Mouse (Mus musculus) hindbrain, embryonic 12.5 days (tissue): ENCODE data around the gene Hyal4. TPM values are rescaled to one million over a fixed set of nuclear protein-coding genes. Genes with fewer than 3 reads are reported as not detected.

ENCODE experiments used
- ATAC-seq: fragments of 200-750 bp; cut with Nextera tagmentation; 2 replicates; pipeline ENCODE4 v1.8.0; 2017; ENCODE audit warnings: moderate TSS enrichment; ENCODE audit not compliant: low FRiP score
- H3K27ac ChIP-seq: fragments of 300-500 bp; sonication (generic); 2 replicates; pipeline ENCODE4 v1.5.1; 2016; ENCODE audit warnings: mild to moderate bottlenecking
- H3K27me3 ChIP-seq: fragments of 300-500 bp; sonication (generic); 2 replicates; pipeline ENCODE4 v1.6.1; 2016; ENCODE audit warnings: mild to moderate bottlenecking
- H3K36me3 ChIP-seq: fragments of 300-500 bp; sonication (generic); 2 replicates; pipeline ENCODE4 v1.6.1; 2016; ENCODE audit warnings: mild to moderate bottlenecking
- H3K4me1 ChIP-seq: fragments of 300-500 bp; sonication (generic); 2 replicates; pipeline ENCODE4 v1.6.1; 2016
- H3K4me2 ChIP-seq: fragments of 300-500 bp; sonication (generic); replicated peaks from 2 replicates; pipeline ENCODE4 v1.6.1; 2016; ENCODE audit warnings: mild to moderate bottlenecking
- H3K4me3 ChIP-seq: fragments of 300-500 bp; sonication (generic); 2 replicates; pipeline ENCODE4 v1.5.1; 2016; ENCODE audit warnings: mild to moderate bottlenecking
- H3K9ac ChIP-seq: fragments of 300-500 bp; sonication (generic); 2 replicates; pipeline ENCODE4 v1.6.1; 2016; ENCODE audit warnings: mild to moderate bottlenecking, moderate library complexity
- H3K9me3 ChIP-seq: fragments of 300-500 bp; sonication (generic); replicated peaks from 2 replicates; pipeline ENCODE4 v1.6.1; 2016; ENCODE audit warnings: mild to moderate bottlenecking
- WGBS: fragments of 180-500 bp; shearing (Covaris S2); methylation state at CpG from one replicate; pipeline ENCODE4 v1.1.7; 2016; 5-methylcytosine and 5-hydroxymethylcytosine counted together
- polyA plus RNA-seq: library from polyadenylated mRNA; unstranded; fragments of >200 nt; fragmentation: Nextera tagmentation; extraction: Ambion mirVana; gene quantifications from 2 replicates; pipeline ENCODE4 v1.2.1, GENCODE M21; 2016

Gene Hyal4
- not detected in 2 replicates for polyA plus RNA-seq

DNA sequence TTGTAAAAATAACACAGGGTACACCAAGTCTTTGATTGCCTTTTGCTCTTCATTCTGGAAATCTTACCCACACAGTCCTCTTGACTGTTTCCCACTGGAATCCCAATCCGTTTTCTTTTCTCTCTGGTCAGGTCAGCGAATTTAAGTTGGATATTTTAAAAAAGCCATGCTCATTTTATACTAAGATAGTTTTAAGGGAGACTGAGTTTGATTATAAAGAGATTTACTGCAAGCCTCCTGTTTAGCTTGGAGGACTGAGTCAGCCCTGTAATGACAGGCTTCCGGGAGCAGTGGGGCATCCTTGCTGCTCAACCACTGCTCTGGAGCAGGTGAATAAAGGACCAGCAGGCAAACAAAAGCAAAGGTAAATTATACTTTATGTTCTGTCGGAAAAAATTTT, at the start of gene Hyal4:
Gene Hyal4, plus strand, starts transcription at position 301 of the 400 bp plus-strand sequence.
- no peaks in the 10 kb centered on the region for H3K27me3 ChIP-seq
- 84% methylated on average over 4 of the region's 4 CpGs for WGBS
- no peak within 1 kb of the TSS for H3K4me3 ChIP-seq
- H3K27ac ChIP-seq = no peak within 1 kb of the TSS
- no peaks in the 10 kb centered on the region for H3K4me1 ChIP-seq
- no peaks in the 10 kb centered on the region for H3K9me3 ChIP-seq
- ATAC-seq = no peak
- H3K9ac ChIP-seq = no peak within 1 kb of the TSS
- no peak within 1 kb of the TSS for H3K4me2 ChIP-seq
- H3K36me3 ChIP-seq = no peaks in the 10 kb centered on the region

DNA sequence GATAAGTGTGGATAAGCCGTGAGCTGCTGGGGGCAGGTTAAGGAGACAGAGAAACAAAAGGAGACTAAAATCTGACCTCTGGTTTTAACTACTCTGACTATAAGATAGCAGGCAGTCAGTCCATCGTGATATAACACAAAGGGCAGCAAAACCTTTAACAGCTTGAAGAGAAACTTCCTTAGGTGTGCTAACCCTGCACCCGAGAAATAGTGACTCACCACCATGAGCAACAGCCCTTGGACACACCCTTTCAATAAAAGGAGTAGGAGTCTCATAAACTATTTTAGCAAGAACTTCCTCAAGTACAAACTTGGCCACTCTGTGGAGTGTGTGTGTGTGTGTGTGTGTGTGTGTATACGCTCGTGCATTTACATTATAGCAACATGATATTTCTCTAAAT, 41.0 kb upstream of the Hyal4 start:
- no peak overlapping the region for H3K4me3 ChIP-seq
- H3K27me3 ChIP-seq = no peaks in the 10 kb centered on the region
- no peaks in the 10 kb centered on the region for H3K36me3 ChIP-seq
- H3K4me1 ChIP-seq = no peaks in the 10 kb centered on the region
- no peak overlapping the region for H3K27ac ChIP-seq
- no peaks in the 10 kb centered on the region for H3K9me3 ChIP-seq
- no peak for ATAC-seq
- WGBS = 89% methylated on average over 5 of the region's 5 CpGs
- H3K9ac ChIP-seq = no peak overlapping the region
- H3K4me2 ChIP-seq = no peak overlapping the region

DNA sequence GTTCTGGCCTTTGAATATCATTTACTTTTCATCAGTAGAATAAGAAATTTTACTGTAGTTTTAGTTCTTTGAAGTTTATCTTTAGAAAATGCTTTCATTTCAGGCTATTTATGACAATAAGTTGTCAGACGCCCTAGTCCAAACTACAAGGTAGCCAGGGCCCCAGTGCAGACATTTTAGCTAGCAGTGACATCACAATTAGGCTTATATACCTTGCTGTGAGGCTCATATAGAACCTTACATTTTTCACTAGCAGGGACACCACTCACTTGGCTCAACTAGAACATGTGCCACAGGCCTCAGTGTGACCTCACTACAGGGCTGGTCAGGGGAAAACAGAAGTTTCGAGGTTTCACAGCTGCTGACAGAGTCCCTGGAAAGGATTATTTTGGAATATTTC, 40.6 kb upstream of the Hyal4 start:
- no peaks in the 10 kb centered on the region for H3K36me3 ChIP-seq
- H3K9ac ChIP-seq = no peak overlapping the region
- no peak overlapping the region for H3K4me3 ChIP-seq
- H3K4me2 ChIP-seq = no peak overlapping the region
- H3K4me1 ChIP-seq = no peaks in the 10 kb centered on the region
- no peak for ATAC-seq
- H3K9me3 ChIP-seq = no peaks in the 10 kb centered on the region
- no peaks in the 10 kb centered on the region for H3K27me3 ChIP-seq
- H3K27ac ChIP-seq = no peak overlapping the region
- WGBS = 83% methylated on average over 2 of the region's 2 CpGs

DNA sequence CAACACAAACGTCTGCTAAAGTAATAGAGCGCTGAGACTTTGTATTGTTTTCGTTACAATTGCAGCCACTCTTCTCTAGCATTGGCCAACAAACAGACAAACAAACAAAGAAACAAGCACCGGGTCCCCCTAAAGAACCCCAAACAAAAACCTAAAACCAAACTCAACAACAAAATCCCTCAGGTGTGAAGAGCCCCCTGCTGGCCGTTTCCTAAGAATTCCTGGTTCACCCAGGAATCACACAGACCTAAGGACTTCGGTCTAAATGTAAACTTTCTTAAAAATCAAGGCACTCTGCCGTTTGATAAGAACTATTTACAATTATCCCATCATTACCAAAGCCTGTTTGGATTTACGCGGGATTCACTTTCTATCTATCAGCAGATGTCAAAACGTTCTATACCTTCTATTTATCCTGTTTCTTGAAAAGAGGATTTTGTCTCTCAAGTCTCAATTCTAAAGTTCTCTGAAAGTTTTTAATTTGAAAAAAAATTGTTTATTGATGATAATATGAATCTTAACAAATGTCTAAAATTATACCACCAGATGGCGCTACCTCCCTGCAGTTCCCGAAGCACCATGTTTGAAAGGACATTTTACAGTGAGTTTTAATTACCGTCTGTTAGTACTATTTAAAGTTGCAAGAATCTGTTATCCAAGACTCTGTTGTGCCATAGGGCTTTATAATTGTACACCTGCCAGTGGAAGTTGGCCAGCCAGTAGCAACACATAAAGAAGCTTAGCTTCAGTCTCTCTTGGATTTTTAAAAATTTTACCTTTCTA, 26.6 kb upstream of the Hyal4 start:
- H3K9ac ChIP-seq = no peak overlapping the region
- no peak overlapping the region for H3K27ac ChIP-seq
- ATAC-seq = no peak
- H3K4me1 ChIP-seq = no peaks in the 10 kb centered on the region
- H3K36me3 ChIP-seq = no peaks in the 10 kb centered on the region
- 35% methylated on average over 13 of the region's 13 CpGs for WGBS
- no peaks in the 10 kb centered on the region for H3K9me3 ChIP-seq
- H3K4me2 ChIP-seq = no peak overlapping the region
- no peak overlapping the region for H3K4me3 ChIP-seq
- no peaks in the 10 kb centered on the region for H3K27me3 ChIP-seq

DNA sequence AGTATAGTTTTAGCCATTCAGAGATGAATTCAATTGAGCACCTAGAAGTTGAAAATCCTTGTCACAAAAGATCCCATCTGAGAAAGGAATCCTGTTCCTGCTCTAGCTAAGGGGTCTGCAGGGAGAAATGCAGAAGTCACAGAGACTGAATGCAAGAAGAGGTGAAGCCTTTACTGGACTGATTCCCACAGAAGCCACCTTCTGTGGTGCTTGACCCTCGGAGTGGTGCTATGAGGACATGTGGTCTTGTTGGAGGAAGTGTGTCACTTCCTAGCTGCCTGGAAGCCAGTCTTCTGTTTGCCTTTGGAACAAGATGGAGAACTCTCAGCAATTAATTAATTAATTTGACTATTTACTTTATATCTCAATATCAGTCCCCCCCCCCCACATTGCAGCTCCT, 20.0 kb upstream of the Hyal4 start:
- ATAC-seq = no peak
- Histone ChIP-seq H3K4me3 (no peak overlapping the region), H3K4me1 (no peaks in the 10 kb centered on the region), H3K9ac (no peak overlapping the region), H3K9me3 (no peaks in the 10 kb centered on the region), H3K27ac (no peak overlapping the region), H3K27me3 (no peaks in the 10 kb centered on the region), H3K4me2 (no peak overlapping the region), H3K36me3 (no peaks in the 10 kb centered on the region)
- 78% methylated on average over 1 of the region's 1 CpGs for WGBS

DNA sequence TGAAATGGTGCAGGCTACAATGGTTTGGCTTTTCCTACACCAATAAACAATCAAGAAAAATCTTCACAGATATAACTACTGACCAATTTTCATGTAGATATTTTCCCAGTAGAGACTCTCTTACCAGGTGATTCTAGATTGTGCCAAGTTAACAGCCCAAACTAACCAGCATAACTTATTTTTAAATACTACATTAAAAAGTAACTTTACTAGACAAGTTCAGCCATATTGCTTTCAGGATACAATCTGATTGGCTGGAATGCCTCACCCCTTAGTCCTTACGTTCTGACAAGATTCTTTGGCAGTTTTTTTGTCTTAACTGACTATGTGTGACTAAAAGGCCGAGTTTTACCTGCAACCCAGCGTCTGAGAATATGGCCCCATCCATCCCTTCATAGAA, 15.2 kb upstream of the Hyal4 start, which contains the start of gene Hyal6:
Gene Hyal6, plus strand, starts transcription at position 301 of the 400 bp plus-strand sequence.
- WGBS = 84% methylated on average over 3 of the region's 3 CpGs
- Histone ChIP-seq H3K9ac (no peak within 1 kb of the TSS), H3K36me3 (no peaks in the 10 kb centered on the region), H3K27me3 (no peaks in the 10 kb centered on the region), H3K4me3 (no peak within 1 kb of the TSS), H3K9me3 (no peaks in the 10 kb centered on the region), H3K4me2 (no peak within 1 kb of the TSS), H3K27ac (no peak within 1 kb of the TSS), H3K4me1 (no peaks in the 10 kb centered on the region)
- no peak for ATAC-seq

DNA sequence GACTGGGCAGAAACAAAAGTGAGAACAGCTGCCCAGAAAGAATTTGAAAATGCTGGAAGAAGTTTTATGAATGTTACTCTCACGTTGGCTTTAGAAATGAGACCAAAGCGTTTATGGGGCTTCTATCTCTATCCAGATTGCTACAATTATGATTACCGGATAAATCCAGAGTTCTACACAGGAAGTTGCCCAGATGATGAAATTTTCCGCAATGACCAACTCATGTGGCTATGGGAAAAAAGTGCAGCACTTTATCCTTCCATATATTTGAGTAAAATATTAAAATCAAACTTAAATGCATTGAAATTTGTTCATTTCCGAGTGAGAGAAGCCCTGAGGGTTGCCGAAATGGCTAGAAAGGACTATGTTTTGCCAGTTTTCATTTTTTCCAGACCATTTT, 13.6 kb upstream of the Hyal4 start:
- Histone ChIP-seq H3K27ac (no peak overlapping the region), H3K4me2 (no peak overlapping the region), H3K9me3 (no peaks in the 10 kb centered on the region), H3K4me1 (no peaks in the 10 kb centered on the region), H3K4me3 (no peak overlapping the region), H3K36me3 (no peaks in the 10 kb centered on the region), H3K27me3 (no peaks in the 10 kb centered on the region), H3K9ac (no peak overlapping the region)
- ATAC-seq = no peak
- WGBS = 88% methylated on average over 6 of the region's 6 CpGs

DNA sequence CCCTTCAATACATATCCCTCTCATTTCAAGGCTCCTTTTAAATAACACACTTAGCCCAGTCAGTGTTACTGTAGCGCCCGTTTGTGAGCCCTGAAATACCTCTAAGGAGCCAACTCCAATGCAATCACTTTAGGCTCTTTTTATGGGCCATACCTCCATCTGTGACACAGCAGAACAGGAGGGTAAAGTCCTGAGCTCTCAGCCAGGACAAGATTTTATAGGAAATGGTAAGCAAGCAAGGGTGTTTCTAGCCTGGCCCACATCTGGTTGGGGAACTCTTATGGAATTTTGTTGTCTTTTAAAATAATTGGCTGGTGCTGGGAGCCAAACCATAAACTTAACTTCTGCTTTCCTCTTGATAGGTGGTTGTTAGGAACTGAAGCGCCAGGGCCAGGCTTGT, 11.2 kb downstream of the Hyal4 start:
- H3K9me3 ChIP-seq = no peaks in the 10 kb centered on the region
- H3K27ac ChIP-seq = no peak overlapping the region
- H3K4me3 ChIP-seq = no peak overlapping the region
- no peaks in the 10 kb centered on the region for H3K27me3 ChIP-seq
- no peak overlapping the region for H3K4me2 ChIP-seq
- WGBS = 92% methylated on average over 3 of the region's 3 CpGs
- H3K9ac ChIP-seq = no peak overlapping the region
- ATAC-seq = no peak
- H3K4me1 ChIP-seq = no peaks in the 10 kb centered on the region
- H3K36me3 ChIP-seq = no peaks in the 10 kb centered on the region

DNA sequence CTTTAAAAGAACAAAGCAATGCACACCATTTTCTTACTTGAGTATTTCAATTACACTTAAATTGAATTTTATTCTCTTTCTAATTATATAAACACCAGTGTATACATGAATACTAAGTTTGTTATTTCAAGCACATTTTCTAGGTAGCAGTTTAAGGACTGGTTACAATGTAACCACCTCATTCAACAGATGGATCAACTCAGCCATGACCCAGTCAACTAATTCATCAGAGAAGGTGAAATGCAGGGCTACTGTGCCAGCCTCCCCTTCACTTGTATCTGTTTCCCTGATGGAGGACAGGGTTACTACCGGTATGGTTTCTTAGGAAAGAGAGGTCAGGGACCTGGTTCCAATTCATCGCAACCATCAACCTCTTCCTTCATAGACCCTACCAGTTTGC, 18.1 kb downstream of the Hyal4 start:
- no peak overlapping the region for H3K4me2 ChIP-seq
- WGBS = 88% methylated on average over 2 of the region's 2 CpGs
- H3K4me3 ChIP-seq = no peak overlapping the region
- ATAC-seq = no peak
- H3K27me3 ChIP-seq = no peaks in the 10 kb centered on the region
- no peak overlapping the region for H3K27ac ChIP-seq
- no peaks in the 10 kb centered on the region for H3K4me1 ChIP-seq
- H3K9me3 ChIP-seq = no peaks in the 10 kb centered on the region
- no peak overlapping the region for H3K9ac ChIP-seq
- no peaks in the 10 kb centered on the region for H3K36me3 ChIP-seq

DNA sequence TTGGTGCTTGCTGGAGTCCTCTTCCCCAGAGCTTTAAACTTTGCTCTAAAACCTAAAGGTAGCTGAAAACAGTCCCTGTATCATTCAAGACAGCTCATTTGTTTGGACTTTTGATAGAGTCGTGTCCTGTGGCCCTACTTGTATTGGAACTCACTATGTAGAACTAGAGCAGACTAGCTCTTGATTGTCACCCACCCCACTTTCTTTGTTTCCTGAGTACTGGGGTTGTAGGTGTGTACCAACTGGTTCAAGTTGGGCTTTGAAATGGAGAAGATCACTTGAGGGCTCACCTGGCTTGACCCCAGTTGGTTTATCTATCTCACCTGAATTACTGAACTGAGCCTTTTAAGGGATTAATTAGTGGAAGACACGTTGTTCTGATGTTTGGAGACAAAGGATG, 31.1 kb downstream of the Hyal4 start:
- Histone ChIP-seq H3K9me3 (no peaks in the 10 kb centered on the region), H3K27ac (no peak overlapping the region), H3K9ac (no peak overlapping the region), H3K4me3 (no peak overlapping the region), H3K4me2 (no peak overlapping the region), H3K27me3 (no peaks in the 10 kb centered on the region), H3K36me3 (no peaks in the 10 kb centered on the region), H3K4me1 (no peaks in the 10 kb centered on the region)
- no peak for ATAC-seq
- WGBS = 66% methylated on average over 2 of the region's 2 CpGs

DNA sequence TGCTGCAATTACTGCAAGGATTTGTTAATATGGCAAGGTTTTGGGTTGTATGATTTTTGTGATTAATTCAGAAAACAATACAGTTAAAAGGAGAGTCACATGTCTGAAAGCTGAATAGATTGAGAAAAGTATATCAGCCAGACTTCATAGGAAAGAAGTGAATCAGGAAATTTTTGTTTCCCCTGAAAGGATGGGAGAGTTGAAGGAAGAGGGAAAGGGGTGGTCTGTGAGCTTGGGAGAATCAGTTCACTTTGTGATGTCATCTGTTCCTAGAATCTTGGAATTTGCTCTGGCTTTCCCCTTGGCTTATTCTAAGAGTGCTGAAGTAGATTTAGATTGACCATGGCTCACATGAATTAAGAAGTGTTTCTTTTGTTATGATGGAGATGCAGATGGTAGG, 42.8 kb downstream of the Hyal4 start, which contains the start of gene Spam1:
Gene Spam1, plus strand, starts transcription at position 301 of the 400 bp plus-strand sequence.
- H3K27me3 ChIP-seq = no peaks in the 10 kb centered on the region
- no peak within 1 kb of the TSS for H3K27ac ChIP-seq
- H3K9me3 ChIP-seq = no peaks in the 10 kb centered on the region
- no peak within 1 kb of the TSS for H3K4me2 ChIP-seq
- H3K4me1 ChIP-seq = no peaks in the 10 kb centered on the region
- no peak within 1 kb of the TSS for H3K4me3 ChIP-seq
- ATAC-seq = no peak
- H3K36me3 ChIP-seq = no peaks in the 10 kb centered on the region
- H3K9ac ChIP-seq = no peak within 1 kb of the TSS
